Mouse (Mus musculus): ENCODE results near the gene Gm45713.

- TF ChIP-seq CTCF (IDR thresholded peaks at IDR 0.05; ENCODE audit: control insufficient read depth, insufficient read depth, insufficient replicate concordance, low read depth, low read length) (peak; percentile 45; the same call in 1 of the 2 replicates), POLR2A (IDR thresholded peaks at IDR 0.05; ENCODE audit: control insufficient read depth, low read depth, low read length) (no peak)
Measured at GRCm38 (mm10) chr7:45172974-45173373, 36.9 kb upstream of the Gm45713 start.

Measured in testis, adult 2 months (tissue).